Mouse (Mus musculus): ENCODE measurements at regions not wholly inside any gene's neighbourhood (a gene's known extent, or its start where the extent isn't known, plus 50 kb on each side); places are given as distances from the start of the nearest gene placed in this dataset.

GRCm38 (mm10) chr8:53997461-53997860, 79.9 kb upstream of the Vegfc start:
- peak; percentile 44 for DNase-seq (ENCODE audit: extremely low read depth, low read depth, low spot score)
- no peak overlapping the region for H3K27ac ChIP-seq (replicated peaks; ENCODE audit: insufficient read depth, low read depth, low read length)
- no peak overlapping the region for H3K9ac ChIP-seq (ENCODE audit: low read depth, low read length)
- no peak for TF ChIP-seq POLR2A (IDR thresholded peaks at IDR 0.05; ENCODE audit: extremely low read depth, insufficient read depth, low read length)
- TF ChIP-seq CTCF (IDR thresholded peaks at IDR 0.05; ENCODE audit: low read depth, low read length): no peak
- H3K27me3 ChIP-seq (ENCODE audit: control insufficient read depth, insufficient read depth, low read length): no peaks in the 10 kb centered on the region
- 55% methylated on average over 2 of the region's 2 CpGs for WGBS
- H3K4me3 ChIP-seq (ENCODE audit: insufficient read depth, low read depth, low read length): no peak overlapping the region
- no peaks in the 10 kb centered on the region; the same call in 1 of the 2 replicates for H3K4me1 ChIP-seq (ENCODE audit: control insufficient read depth, insufficient read depth, low read length)
- no peaks in the 10 kb centered on the region for H3K36me3 ChIP-seq (ENCODE audit: control insufficient read depth, insufficient read depth, low read length)
- H3K79me2 ChIP-seq (ENCODE audit: control insufficient read depth, insufficient read depth, low read length): no peaks in the 10 kb centered on the region

GRCm38 (mm10) chr8:54002948-54003347, 74.5 kb upstream of the Vegfc start:
- 14% methylated on average over 1 of the region's 1 CpGs for WGBS
- TF ChIP-seq POLR2A (IDR thresholded peaks at IDR 0.05; ENCODE audit: extremely low read depth, insufficient read depth, low read length) (no peak), CTCF (IDR thresholded peaks at IDR 0.05; ENCODE audit: low read depth, low read length) (no peak)

GRCm38 (mm10) chr8:54014096-54014495, 63.3 kb upstream of the Vegfc start:
- 74% methylated on average over 3 of the region's 3 CpGs for WGBS
- TF ChIP-seq POLR2A (IDR thresholded peaks at IDR 0.05; ENCODE audit: extremely low read depth, insufficient read depth, low read length) (no peak), CTCF (IDR thresholded peaks at IDR 0.05; ENCODE audit: low read depth, low read length) (no peak)
- H3K27me3 ChIP-seq (ENCODE audit: control insufficient read depth, insufficient read depth, low read length): no peaks in the 10 kb centered on the region
- H3K27ac ChIP-seq (replicated peaks; ENCODE audit: insufficient read depth, low read depth, low read length): no peak overlapping the region
- H3K9ac ChIP-seq (ENCODE audit: low read depth, low read length): no peak overlapping the region
- H3K4me3 ChIP-seq (ENCODE audit: insufficient read depth, low read depth, low read length): no peak overlapping the region
- H3K79me2 ChIP-seq (ENCODE audit: control insufficient read depth, insufficient read depth, low read length): no peaks in the 10 kb centered on the region
- H3K36me3 ChIP-seq (ENCODE audit: control insufficient read depth, insufficient read depth, low read length): no peaks in the 10 kb centered on the region
- no peak for DNase-seq (ENCODE audit: extremely low read depth, low read depth, low spot score)
- no peaks in the 10 kb centered on the region for H3K4me1 ChIP-seq (ENCODE audit: control insufficient read depth, insufficient read depth, low read length)

More at GRCm38 (mm10) chr8:54002948-54003347, 74.5 kb upstream of the Vegfc start:
- Histone ChIP-seq H3K4me3 (ENCODE audit: insufficient read depth, low read depth, low read length) (no peak overlapping the region), H3K79me2 (ENCODE audit: control insufficient read depth, insufficient read depth, low read length) (no peaks in the 10 kb centered on the region), H3K27ac (replicated peaks; ENCODE audit: insufficient read depth, low read depth, low read length) (no peak overlapping the region), H3K36me3 (ENCODE audit: control insufficient read depth, insufficient read depth, low read length) (no peaks in the 10 kb centered on the region), H3K4me1 (ENCODE audit: control insufficient read depth, insufficient read depth, low read length) (no peaks in the 10 kb centered on the region), H3K27me3 (ENCODE audit: control insufficient read depth, insufficient read depth, low read length) (no peaks in the 10 kb centered on the region), H3K9ac (ENCODE audit: low read depth, low read length) (no peak overlapping the region)
- DNase-seq (ENCODE audit: extremely low read depth, low read depth, low spot score): no peak

- WGBS: 78% methylated on average over 3 of the region's 3 CpGs
Observed at GRCm38 (mm10) chr8:54018535-54019165, 58.8 kb upstream of the Vegfc start.

More at GRCm38 (mm10) chr8:54018535-54019165, 58.8 kb upstream of the Vegfc start:
- TF ChIP-seq CTCF (IDR thresholded peaks at IDR 0.05; ENCODE audit: low read depth, low read length): no peak
- TF ChIP-seq POLR2A (IDR thresholded peaks at IDR 0.05; ENCODE audit: extremely low read depth, insufficient read depth, low read length): no peak
- H3K27me3 ChIP-seq (ENCODE audit: control insufficient read depth, insufficient read depth, low read length): no peaks in the 10 kb centered on the region
- no peaks in the 10 kb centered on the region for H3K4me1 ChIP-seq (ENCODE audit: control insufficient read depth, insufficient read depth, low read length)
- H3K27ac ChIP-seq (replicated peaks; ENCODE audit: insufficient read depth, low read depth, low read length): no peak overlapping the region
- no peaks in the 10 kb centered on the region for H3K79me2 ChIP-seq (ENCODE audit: control insufficient read depth, insufficient read depth, low read length)
- no peak overlapping the region for H3K4me3 ChIP-seq (ENCODE audit: insufficient read depth, low read depth, low read length)
- no peak overlapping the region for H3K9ac ChIP-seq (ENCODE audit: low read depth, low read length)
- DNase-seq (ENCODE audit: extremely low read depth, low read depth, low spot score): no peak
- no peaks in the 10 kb centered on the region for H3K36me3 ChIP-seq (ENCODE audit: control insufficient read depth, insufficient read depth, low read length)
